Mouse (Mus musculus) CD4-positive, CD25-positive, alpha-beta regulatory T cell, adult 4 months (primary cell): ENCODE data around the gene Ptpre. TPM values are rescaled to one million over a fixed set of nuclear protein-coding genes. Genes with fewer than 3 reads are reported as not detected.
"Not testable (repeated sequence)": the region's sequence is repeated elsewhere in the genome, so short reads cannot be mapped to it uniquely, and the experiment has no call there.

Source experiments
- ATAC-seq: one replicate; pipeline ENCODE4 v1.8.0; 2017
- polyA plus RNA-seq, 2 experiments: library from polyadenylated mRNA; unstranded; fragments of 100-300 nt; shearing (Covaris generic); gene quantifications; one replicate each; pipeline ENCODE4 v1.2.1; 2017

Gene Ptpre
- polyA plus RNA-seq, 2 experiments from 2014 or later, result 36.3 to 38.2 TPM

DNA sequence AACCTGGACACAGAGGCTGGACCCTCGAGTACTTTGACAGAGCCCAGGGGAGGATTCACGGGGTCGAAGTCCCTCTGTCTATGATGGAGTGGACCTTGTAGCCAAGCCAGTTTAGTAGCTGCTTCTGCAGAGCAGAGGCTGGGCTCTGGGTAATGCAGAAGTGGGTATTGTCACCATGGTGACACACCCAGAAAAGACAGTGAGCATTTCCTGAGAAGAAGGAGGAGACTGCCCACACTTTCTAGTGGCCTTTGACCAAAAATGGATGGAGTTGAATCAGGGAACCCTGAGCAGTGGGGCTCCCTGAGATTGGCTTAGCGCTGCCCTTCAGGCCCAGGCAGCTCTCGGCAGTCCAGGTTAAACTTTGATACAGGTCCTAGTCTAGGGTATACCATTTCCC lies 112.8 kb downstream of the Ptpre start:
- ATAC-seq, result no peak

DNA sequence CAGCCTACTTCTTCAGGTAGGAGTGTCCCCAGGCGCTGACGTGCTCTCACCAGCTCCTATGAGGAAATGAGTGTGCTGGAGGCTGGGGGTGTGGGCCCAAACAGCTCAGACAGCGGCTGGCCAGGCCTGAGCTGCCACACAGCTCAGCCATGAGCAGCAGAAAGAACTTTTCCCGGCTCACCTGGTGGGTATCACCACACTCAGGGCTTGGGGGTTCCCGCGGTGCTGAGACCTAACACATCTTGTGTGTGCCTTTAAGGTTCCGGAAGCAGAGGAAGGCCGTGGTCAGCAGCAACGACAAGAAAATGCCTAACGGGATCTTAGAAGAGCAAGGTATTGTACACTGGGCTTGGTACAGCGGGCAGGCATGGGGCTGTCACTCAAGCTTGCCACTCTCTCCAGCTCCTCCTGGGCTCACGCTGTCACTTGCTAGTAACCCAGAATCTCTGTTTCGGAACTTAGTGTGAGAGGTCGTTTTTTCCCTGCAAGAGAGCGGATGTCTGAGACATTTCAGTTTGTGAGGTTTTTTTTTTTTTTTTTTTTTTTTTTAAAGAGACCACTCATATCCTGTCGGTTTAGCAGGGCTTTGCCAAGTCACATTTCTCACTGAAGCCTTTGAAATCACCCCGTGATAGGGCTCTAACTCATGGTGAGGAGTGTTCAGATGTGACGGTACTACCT lies 114.7 kb downstream of the Ptpre start:
- peak; percentile 78 for ATAC-seq

DNA sequence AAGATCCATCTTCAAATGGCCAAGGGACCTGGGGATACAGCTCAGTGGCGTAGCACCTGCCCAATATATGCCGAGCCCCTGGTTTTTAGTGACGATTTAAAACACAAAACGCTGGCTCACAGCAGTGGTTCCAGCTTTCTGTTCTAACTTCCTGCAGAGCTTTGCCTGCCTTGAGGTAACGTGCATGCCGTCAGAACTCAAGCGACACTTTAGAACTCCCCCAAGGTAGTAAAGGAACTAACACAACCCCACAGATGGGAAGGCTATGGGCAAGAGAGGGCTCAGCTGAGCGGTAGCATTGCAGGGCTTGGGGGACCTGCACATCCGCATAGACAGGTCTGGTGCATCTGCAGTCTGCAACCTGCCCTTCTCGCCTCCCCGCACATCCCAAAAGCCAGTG lies 115.5 kb downstream of the Ptpre start:
- ATAC-seq, result peak; percentile 53

DNA sequence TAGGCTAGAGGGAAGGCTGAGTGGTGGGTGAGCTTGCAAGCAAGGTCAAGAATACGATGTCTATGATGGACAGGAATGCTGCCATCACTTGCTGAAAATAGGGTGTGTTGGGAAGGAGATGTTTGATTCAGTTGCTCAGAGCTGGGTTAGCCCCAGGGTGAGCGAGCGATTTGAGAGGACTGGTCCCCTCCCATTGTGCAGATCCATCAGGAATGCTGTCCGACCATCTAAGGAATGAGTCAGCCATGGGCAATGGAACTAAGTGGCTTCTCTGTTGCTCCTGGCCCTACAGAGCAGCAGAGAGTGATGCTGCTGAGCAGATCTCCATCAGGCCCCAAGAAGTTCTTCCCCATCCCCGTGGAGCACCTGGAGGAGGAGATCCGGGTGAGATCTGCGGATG lies 116.3 kb downstream of the Ptpre start:
- no peak for ATAC-seq

DNA sequence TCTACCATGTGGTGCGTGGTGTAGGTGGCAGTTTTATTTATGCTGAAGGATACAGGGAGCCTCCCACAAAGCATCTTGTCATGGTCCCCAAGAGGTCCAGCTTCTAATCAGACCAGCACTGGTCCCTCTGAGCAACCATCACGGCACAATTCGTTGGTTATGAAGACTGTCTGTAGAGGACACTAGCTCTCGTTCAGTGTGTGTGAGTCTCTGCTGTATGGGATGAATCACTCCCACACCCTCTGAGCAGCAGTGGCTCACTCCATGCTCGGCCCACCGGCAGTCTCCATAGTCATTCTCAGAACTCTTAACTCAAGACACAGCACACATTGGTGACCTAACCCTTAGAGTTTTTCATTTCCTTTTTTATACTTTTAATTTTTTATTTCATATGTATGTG lies 117.0 kb downstream of the Ptpre start:
- no peak for ATAC-seq

DNA sequence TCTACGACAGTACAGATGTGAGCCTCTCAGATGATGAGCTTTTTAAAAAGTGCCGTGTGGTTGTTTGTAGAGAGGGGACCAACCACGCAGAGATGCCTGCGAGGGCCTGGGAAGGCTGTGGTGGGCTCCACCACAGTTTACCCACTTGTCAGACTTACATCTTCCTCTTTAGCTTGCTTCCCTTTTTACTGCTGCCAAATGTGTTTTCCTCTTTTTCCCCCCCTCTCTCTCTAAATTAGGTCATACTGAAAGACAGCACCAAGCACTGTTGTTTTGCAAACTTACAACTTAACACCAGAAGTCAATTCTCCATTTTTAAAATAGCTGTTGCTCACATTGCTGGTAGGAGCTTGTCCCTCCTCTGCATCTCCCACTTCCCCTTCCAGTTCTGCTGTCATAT lies 117.8 kb downstream of the Ptpre start:
- no peak for ATAC-seq

DNA sequence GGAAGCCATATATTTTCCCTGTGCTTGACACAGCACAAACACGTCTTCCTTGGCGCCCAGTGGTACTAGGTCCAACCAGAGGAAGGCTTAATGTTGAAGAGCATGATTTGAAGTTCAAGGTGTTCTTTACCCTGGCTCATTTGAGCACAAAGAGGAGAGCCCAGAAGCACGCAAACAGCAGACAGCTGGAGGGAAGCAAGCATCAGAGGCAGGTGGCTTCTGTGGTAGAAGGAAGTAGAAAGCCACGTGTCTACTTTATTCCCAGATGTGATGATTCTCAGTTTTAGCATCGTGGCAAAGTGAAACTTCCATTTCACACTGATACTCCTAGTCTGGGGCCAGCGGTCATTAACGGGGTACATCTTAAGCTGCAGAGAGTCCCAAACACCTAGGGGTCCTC lies 120.9 kb downstream of the Ptpre start:
- ATAC-seq, result no peak

DNA sequence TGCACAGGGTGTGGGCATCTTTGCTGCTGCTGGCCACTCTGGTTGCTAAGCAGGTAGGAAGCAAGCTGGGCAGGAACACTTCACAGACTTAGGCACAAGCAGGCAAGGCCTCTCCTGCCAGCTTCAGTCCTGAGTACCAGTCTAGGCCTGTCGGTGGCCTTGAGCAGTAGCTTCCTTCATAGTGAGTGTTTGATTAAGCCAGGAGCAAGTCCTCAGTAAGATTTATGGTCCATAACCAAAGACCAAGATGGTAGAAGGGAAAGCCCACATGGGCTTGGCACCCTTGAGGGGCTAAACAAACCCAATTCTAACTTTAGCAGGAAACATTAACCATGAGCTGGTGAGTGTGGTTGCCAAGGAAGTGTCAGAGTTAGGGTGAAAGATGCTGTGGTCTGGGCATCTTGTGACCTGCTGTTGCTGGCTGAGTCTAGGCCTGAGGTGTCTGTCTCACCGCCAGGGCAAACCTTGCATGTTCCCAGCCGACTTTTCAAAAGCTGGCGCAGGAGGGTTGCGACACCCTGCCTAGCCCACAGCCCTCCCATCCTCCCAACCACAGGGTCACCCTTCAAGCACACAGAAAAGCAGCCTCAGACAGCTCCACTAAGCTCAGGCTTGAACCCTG lies 122.1 kb downstream of the Ptpre start:
- no peak for ATAC-seq

DNA sequence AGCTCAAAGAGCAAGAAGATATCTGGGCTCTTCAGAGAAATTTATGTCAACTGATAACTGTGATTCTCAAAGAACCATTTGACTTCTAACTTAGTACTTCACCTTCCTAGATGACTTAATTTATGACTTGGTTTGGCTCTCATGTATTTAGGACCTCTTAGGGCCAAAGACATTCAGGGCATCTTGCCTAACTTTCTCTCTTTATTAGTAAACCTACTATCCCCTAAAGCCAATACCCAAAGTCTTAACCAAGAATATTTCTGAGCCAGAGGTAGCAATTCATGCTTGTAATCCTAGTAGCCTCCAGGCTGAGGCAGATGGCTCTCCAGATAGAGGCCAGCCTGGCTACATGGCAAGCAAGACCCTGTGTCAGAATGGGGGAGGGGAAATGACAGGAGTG lies 123.0 kb downstream of the Ptpre start:
- ATAC-seq, result no peak

DNA sequence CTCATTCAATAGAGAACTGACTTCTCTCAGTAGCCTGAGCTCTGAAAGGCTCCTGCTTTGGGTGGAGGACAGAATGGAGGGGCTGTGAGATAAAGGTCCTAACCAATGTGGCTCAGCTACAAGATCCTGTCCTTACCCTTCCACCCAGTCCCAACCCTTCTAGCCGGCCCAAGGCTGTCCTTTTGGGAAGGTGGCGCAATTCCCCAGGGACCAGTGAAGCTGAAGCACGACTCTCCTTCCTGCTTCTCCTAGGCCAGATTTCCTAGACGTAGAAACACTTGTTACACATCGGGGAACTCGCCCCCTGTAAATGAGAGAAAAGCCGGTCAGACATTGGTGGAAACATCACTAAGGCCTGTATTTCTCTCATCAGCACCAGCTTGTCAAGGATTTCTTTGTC lies 126.9 kb downstream of the Ptpre start:
- no peak for ATAC-seq

DNA sequence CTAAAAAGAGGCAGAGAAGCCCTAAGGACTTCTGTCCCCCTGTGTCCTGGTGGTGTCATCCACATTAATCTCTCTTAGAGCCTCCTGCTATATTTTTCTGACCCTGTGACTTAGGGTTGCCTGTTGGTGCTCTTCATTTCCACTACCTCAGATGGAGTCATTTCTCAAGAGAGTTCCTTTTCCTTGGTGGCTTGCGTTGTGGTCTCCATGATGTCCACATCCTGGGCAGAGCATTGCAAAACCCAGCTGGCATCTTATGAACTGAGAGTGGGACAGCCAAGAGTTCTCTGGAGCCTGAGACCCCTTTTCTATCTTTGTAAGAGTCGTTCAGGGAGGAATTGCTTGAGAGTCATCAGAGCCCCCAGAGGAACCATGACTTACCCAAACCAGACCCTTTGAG lies 129.0 kb downstream of the Ptpre start:
- ATAC-seq, result no peak

DNA sequence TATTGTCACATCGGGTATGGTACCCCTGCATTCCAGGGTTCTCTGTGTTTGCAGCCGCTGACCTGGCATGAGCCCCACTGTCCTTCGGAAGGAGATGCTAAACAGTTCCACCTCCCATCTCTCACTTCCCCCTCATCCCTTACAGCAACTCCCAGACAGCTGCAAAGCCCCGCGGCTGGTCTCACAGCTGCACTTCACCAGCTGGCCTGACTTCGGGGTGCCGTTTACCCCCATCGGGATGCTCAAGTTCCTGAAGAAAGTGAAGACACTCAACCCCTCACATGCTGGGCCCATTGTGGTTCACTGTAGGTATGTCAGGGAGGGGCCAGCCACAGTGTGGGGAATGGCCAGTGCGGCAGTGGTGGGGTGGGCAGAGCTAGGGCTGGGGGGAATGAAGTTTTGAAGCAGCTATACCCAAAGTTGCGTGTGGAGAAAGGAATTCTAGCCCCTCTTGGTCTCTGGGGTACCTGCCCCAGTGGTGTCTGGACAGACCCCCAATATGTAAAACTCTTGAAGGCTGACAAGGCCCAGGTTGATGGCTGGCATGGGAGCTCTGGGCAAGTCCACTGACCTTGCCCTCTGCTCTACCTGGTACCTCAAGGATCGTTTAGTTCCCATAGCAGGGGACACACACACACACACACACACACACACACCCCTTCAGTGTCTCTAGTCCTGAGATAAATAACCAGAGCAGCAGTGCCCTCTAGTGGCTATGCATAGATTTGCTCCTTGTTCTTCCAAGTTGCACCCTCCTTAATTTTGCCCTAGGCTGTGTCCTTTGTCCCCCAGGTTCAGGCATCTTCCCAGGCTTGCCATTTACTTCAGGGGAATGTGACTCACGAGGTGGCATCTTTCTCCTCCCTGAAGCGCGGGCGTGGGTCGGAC lies 131.8 kb downstream of the Ptpre start:
- peak; percentile 78 for ATAC-seq

DNA sequence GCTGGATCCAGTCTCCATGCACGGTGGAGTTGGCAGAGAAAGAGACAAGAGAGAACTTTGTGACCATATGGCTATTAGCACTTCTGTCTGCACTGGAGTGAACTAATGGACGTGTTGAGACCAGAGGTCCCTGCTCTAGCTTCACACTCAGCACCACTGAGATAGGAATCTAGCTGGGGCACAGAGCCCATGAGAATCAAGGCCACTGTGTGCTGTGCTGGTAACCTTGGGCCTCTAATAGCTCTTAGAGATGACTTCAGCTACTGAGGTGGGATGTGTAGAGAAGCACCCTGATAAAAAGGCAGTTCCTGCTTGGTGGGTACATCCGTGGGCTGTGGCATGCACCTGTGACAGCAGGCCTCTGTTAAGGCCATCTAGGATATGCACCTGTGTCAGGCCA lies 136.3 kb downstream of the Ptpre start:
- no peak for ATAC-seq

DNA sequence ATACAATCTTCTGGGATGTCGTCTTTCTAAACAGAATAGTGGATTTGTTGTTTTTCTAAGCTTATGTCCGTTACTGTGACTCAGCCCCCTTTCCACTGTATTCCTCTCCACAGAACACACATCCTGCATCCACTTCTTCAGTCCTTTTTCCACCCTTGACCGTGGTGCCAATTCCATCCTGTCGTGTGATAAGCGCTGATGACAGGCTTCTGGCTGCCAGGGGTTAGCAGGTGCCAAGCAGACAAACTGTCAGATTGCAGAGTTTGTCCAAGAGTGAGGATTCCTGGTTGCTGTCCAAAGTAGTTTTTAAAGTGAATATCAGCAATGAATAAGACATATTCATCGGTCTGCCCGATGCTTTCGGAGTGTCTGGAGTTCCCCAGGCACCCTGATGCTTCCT lies 139.4 kb downstream of the Ptpre start:
- ATAC-seq, result no peak

DNA sequence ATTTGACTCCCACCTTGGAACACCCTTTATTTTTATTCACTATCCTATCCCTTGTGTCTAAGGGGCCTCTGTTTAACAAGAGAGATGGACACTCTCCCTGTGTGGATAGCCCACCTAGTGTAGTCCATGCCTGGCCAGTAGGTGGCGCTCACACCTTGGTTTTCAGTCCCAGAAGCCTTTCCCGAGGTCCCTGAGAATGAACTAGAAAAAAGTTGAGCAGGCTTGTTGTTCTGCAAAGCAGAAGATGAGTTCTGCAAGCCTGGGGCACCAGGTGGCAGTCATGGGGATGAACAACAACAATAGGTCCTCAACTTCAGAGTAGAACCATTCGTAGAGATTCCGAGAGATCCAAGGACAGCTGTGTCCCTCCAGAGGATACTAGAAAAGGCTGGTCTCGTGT lies 143.1 kb downstream of the Ptpre start:
- ATAC-seq, result no peak

DNA sequence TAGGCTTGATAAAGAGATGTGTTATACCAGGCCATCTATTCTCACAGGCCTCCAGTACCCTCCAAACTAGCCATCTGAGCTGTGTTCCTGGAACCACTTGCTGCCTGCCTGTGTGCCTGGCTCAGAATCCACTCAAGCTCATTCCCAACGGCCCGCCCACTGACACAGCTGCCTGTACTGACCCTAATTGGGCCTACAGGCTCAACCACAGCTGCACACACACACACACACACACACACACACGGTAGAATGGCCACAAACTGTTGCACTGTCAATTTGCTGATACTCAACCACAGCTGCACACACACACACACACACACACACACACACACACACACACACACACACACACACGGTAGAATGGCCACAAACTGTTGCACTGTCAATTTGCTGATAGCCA lies 146.8 kb downstream of the Ptpre start:
- not testable (repeated sequence) for ATAC-seq

DNA sequence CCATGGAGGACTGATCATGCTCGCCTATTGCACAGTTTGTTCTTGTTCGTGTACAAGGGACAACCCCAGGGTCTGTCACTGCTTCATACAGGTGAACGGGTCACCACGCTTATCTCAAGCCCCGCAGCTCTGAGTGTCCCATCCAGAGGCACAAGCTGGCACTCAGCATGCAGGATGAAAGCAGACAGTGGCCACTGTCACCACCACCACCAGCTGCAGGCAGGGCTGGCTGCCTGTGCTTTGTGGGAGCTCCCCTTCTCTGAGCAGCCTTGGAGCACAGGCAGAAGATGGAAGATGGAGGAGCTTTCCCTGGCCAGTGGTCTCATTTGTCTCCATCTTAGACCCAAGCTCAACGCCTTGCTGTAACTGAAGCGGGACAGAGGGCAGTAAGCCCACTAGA lies 147.7 kb downstream of the Ptpre start:
- ATAC-seq, result no peak

DNA sequence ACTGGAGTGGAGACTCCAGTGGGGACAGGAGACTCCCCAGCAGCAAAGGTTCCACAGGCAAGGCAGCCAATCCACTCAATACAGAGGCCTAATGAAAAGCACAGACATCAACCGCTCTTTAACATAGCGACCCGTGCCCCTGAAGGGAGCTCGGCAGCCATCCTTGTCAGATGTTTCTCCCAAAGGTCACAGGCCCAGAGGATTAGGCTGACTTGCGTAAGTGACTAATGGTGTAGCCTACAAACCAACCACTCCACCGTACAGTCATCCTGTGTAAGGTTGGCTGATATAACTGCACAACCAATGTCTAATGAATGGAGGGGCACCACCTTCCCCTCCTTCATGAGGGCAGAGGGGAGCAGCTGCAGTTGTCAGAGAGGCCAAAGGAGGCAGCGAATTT lies 152.1 kb downstream of the Ptpre start:
- no peak for ATAC-seq

DNA sequence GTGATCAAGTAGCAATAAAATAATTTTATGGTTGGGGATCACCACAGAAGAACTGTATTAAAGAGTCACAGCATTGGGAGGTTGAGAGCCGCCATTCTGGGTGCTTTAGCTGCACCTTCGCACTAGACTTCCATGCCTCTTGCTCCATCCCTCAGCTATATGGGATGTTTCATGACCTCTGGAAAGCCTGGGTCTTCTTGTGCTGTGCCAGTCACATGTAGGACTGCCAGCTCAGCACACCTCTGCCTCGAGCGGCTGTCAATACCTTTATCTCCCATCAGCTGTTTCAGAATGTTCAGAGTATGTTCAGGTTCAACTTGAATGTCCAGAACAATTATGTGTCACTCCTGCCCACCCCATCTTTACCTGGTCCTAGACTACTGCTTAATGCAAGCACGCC lies 154.7 kb downstream of the Ptpre start:
- no peak for ATAC-seq

DNA sequence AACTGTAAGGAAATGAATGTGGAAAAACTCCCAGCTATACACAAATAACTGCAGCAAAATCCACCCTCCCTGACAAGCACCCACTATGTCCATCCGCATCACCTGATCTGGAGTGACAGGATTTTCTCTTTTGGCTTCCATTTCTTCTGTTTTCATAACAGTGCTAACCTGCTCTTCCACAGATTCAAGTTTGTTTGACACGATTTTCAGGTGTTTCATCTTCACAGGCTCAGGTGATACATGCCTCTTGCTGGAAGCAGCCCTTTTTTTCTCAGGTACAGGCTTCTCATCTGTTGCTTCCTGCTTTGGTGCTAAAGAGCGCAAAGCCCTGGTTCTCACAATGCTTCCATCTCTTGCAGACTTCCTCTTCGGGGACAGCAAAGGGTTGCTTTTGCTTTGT lies 156.8 kb downstream of the Ptpre start:
- ATAC-seq, result no peak

DNA sequence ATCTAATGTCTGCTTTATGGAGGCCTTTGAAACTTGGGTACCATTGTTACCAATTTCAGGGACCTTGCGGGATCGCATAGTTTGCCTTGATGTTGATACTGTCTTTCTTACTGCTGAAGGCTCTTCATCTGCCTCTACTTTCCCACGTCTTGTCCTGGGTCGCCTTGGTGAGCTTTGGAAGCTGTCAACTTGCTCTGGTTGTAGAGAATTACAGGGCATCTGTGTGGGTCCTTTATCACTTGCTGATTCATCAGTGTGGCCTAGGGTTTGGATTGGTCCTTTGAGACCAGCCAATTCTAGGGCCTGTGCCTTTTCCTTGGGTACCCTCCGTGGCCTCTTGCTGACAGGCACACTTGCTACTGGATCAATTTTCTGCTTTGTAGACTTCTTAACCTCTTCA lies 157.5 kb downstream of the Ptpre start:
- no peak for ATAC-seq

DNA sequence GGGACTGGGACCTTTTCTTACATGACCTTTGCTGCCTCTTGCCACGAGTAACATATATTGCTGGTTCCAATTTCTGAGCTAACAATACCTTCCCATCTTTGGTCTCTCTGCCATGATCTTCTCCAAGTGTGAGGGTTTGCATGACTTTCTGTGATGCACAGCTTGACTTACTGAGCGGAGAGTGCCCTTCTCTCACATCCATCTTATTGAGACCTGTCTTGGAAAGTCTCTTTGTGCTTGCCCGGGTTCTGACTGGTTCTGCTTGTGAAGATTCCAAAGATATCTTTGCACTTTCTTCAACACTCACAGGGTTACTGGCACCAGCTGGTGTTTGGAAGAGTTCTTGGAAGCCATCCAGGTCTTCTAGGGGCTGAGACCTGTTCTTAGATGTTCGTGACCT lies 158.8 kb downstream of the Ptpre start:
- no peak for ATAC-seq

DNA sequence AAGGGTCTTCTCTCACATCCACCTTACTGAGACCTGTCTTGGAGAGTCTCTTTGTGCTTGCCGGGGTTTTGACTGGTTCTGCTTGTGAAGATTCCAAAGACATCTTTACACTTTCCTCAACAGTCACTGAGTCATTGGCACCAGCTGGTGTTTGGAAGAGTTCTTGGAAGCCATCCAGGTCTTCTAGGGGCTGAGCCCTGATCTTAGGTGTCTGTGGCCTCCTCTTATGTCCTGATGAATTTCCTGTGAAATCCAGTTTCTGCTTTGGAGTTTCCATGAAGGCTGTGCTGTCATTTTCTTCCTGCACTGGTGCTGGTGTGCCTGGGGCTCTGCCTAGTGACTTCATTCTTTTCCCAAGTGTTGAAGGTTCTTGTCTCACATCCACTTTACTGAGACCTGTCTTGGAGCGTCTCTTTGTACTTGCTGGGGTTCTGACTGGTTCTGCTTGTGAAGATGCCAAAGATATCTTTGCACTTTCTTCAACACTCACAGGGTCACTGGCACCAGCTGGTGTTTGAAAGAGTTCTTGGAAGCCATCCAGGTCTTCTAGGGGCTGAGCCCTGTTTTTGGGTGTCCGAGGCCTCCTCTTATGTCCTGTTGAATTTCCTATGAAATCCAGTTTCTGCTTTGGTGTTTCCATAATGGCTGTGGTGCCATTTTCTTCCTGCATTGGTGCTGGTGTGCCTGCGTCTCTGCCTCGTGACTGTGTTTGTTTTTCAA lies 159.9 kb downstream of the Ptpre start:
- ATAC-seq, result not testable (repeated sequence)
